Mouse (Mus musculus): Measurements from ENCODE around the gene Cenpl.

DNA sequence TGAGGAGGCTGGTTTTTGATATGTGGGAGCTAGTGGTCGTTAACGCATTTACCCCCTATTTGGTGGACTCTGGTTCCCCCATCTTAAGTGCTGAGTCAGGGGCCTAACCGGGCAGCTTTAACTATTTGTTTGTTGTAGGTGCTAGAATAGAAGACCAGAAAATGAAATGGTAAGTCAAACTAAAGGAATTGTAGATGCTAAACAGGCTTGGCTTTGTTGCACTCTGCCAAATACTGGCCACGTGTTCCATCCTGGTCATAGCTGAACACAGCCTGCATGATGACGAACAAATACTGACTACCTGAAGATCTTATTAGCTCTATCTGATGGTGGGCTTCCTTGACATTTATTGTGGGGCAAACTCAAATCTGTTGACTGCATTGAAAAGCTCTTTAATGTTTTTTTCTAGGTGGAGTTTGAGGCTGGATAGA is 34.1 kb upstream of the Cenpl start:
- TF ChIP-seq CTCF (IDR thresholded peaks at IDR 0.05; ENCODE audit: low read depth), result no peak
- TF ChIP-seq EP300 (IDR thresholded peaks at IDR 0.05; ENCODE audit: low read depth), result no peak
